Mouse (Mus musculus): Measurements from ENCODE around the gene Cysltr2. TPM values are rescaled to one million over a fixed set of nuclear protein-coding genes. Genes with fewer than 3 reads are reported as not detected.
A peak's percentile ranks its signal among the peaks of the same experiment; 100 is the strongest.

The Cysltr2 gene
- total and polyA plus RNA-seq, 2 experiments from 2014 or later, result not detected

DNA sequence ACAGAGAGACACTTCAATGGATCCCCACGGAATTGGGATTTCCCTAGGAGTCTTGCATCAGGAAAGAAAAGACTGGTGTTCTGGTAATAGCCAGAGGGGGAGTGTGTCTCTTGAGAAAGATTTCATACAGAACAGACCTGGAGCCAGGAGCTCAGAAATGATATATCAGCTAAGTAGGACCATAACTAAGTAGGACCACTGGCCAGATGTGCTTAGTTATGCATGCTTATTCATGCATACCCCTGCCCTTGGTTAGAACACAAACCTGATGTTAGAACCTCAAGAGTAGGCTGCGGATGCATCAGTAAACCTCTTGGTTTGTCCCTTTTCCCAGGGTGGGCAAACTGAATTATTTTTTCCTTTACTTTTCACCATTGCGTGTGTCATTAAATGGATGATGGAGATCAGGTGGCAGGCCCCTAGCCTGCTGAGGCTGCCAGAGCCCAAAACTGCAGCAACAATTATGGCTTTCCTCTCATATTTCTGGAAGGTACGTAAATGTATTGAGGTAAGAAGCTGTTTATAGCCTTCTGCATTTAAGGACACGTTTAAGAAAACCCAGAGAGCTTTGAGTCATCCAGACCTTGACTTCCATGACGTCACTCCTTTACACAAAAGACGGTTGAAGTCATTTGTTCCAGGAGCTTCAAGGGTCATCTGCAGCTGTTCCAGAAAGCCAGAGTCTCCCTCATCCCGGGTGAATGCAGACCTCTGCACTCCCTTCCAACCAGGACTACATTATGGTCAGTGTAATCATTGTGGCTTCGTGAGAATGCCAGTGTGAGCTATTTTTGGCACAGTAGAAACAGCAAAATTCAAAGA, 35.0 kb downstream of the Cysltr2 start:
- no peak overlapping the region for H3K9ac ChIP-seq (replicated peaks; ENCODE audit: low read depth, low read length)
- 39% methylated on average over 9 of the region's 9 CpGs for WGBS
- no peak for ATAC-seq (ENCODE audit: insufficient read depth, low read depth)
- H3K27me3 ChIP-seq (ENCODE audit: control insufficient read depth, insufficient read depth, low read length), result no peaks in the 10 kb centered on the region
- DNase-seq (ENCODE audit: low spot score), result peak; percentile 28
- no peak for TF ChIP-seq EP300 (IDR thresholded peaks at IDR 0.05; ENCODE audit: low read depth)
- no peak for TF ChIP-seq CTCF (IDR thresholded peaks at IDR 0.05; ENCODE audit: low read depth)
- H3K27ac ChIP-seq (ENCODE audit: low read depth), result no peak overlapping the region
- no peaks in the 10 kb centered on the region for H3K4me1 ChIP-seq (ENCODE audit: control insufficient read depth, insufficient read depth)
- no peak overlapping the region for H3K4me2 ChIP-seq (ENCODE audit: low read depth, low read length)
- H3K4me3 ChIP-seq (ENCODE audit: low read depth, low read length), result no peak overlapping the region
- no peaks in the 10 kb centered on the region for H3K9me3 ChIP-seq (replicated peaks; ENCODE audit: control insufficient read depth, low read length)
- no peaks in the 10 kb centered on the region for H3K36me3 ChIP-seq (replicated peaks; ENCODE audit: control insufficient read depth, insufficient read depth, low read length)

DNA sequence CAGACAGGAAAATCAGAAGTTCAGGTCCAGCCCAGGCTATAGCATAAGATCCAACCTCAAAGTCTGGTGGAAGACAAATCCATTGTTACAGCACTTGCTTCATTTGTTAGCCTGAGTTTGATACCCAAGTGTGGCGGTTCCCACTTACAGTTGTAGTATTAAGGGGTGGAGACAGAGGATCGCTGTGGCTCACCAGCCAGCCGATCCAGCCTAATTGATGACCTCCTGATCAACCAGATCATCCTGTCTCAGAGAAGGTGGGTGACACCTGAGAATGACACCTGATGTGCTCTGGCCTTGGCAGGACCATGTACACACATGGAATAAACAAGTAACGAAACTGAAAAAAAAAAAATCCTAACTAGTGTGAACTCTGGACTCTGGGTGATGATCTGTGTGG, 47.1 kb downstream of the Cysltr2 start:
- 85% methylated on average over 4 of the region's 4 CpGs for WGBS
- DNase-seq (ENCODE audit: low spot score), result no peak
- ATAC-seq (ENCODE audit: insufficient read depth, low read depth), result no peak
- TF ChIP-seq EP300 (IDR thresholded peaks at IDR 0.05; ENCODE audit: low read depth), result no peak
- no peak for TF ChIP-seq CTCF (IDR thresholded peaks at IDR 0.05; ENCODE audit: low read depth)
- Histone ChIP-seq H3K27me3 (ENCODE audit: control insufficient read depth, insufficient read depth, low read length) (no peaks in the 10 kb centered on the region), H3K9ac (replicated peaks; ENCODE audit: low read depth, low read length) (no peak overlapping the region), H3K36me3 (replicated peaks; ENCODE audit: control insufficient read depth, insufficient read depth, low read length) (no peaks in the 10 kb centered on the region), H3K4me2 (ENCODE audit: low read depth, low read length) (no peak overlapping the region), H3K27ac (ENCODE audit: low read depth) (no peak overlapping the region), H3K4me3 (ENCODE audit: low read depth, low read length) (no peak overlapping the region), H3K4me1 (ENCODE audit: control insufficient read depth, insufficient read depth) (no peaks in the 10 kb centered on the region), H3K9me3 (replicated peaks; ENCODE audit: control insufficient read depth, low read length) (no peaks in the 10 kb centered on the region)

DNA sequence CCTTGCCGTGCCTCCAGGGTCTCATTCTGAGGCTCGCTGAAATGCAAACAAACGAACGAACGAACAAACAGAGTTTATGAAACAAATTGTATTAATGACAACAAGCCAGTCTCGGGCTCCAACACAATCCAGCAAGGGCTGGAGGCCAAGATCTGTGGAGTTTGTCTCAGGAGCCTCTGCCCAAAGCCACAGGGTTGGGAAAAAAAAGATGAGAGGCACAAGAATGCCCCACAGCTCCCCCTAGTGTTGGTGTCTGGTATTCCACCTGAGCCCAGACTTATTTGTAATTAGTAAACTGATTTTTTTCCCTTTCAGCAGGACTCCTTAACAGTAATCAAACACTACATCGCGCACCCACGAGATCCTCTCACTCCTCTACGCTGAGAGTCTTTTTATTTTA, 48.6 kb downstream of the Cysltr2 start:
- Histone ChIP-seq H3K4me1 (ENCODE audit: control insufficient read depth, insufficient read depth) (no peaks in the 10 kb centered on the region), H3K4me2 (ENCODE audit: low read depth, low read length) (no peak overlapping the region), H3K9ac (replicated peaks; ENCODE audit: low read depth, low read length) (no peak overlapping the region), H3K4me3 (ENCODE audit: low read depth, low read length) (no peak overlapping the region), H3K27ac (ENCODE audit: low read depth) (no peak overlapping the region), H3K9me3 (replicated peaks; ENCODE audit: control insufficient read depth, low read length) (no peaks in the 10 kb centered on the region), H3K36me3 (replicated peaks; ENCODE audit: control insufficient read depth, insufficient read depth, low read length) (no peaks in the 10 kb centered on the region), H3K27me3 (ENCODE audit: control insufficient read depth, insufficient read depth, low read length) (no peaks in the 10 kb centered on the region)
- TF ChIP-seq CTCF (IDR thresholded peaks at IDR 0.05; ENCODE audit: low read depth), result peak; percentile 63
- TF ChIP-seq EP300 (IDR thresholded peaks at IDR 0.05; ENCODE audit: low read depth), result no peak
- ATAC-seq (ENCODE audit: insufficient read depth, low read depth) (no peak), DNase-seq (ENCODE audit: low spot score) (peak; percentile 47)
- WGBS, result 39% methylated on average over 10 of the region's 10 CpGs

DNA sequence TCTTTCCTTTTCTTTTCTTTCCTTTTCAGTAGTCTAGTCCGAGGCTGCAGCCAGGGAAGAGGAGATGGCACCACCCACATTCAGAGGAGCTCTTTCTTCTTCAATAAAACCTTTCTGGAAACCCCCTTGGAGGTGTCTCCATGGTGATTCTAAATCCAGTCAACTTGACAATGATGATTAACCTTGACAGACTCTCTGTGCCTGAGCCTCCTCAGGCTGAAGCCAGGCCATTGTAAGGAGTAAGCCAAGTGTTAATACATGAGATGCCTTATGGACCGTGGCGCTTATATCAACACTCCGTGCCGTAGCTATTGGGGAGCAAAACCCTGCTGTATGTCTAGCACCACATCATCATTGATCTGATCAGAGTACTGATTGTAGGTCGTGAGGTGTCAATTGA, 50.8 kb downstream of the Cysltr2 start:
- H3K27ac ChIP-seq (ENCODE audit: low read depth), result no peak overlapping the region

DNA sequence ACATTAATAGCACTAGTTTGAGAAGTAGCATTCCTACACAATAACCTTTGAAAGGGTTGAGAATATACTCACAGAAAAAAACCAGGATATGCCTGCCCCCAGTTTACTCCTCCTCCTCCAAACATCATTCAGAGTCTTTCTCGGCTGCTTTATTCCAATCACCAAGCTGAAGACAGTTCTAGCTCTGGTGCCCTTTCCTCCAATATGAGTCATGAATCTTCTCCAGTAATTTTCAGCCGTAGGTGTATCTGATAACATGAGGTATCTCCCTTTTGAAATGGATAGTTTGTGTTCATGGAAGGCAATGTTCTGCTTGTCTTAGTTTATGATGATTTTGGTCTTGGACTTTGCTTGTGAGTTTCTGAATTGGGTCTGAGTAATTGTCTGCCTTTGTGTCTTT, 62.9 kb downstream of the Cysltr2 start:
- ATAC-seq (ENCODE audit: insufficient read depth, low read depth), result no peak
- WGBS, result 52% methylated on average over 2 of the region's 2 CpGs

More for the DNA sequence above, 50.8 kb downstream of the Cysltr2 start:
- WGBS, result 83% methylated on average over 6 of the region's 6 CpGs
- H3K4me2 ChIP-seq (ENCODE audit: low read depth, low read length), result no peak overlapping the region
- ATAC-seq (ENCODE audit: insufficient read depth, low read depth) (no peak), DNase-seq (ENCODE audit: low spot score) (no peak)
- no peak for TF ChIP-seq EP300 (IDR thresholded peaks at IDR 0.05; ENCODE audit: low read depth)
- no peak for TF ChIP-seq CTCF (IDR thresholded peaks at IDR 0.05; ENCODE audit: low read depth)
- no peaks in the 10 kb centered on the region for H3K36me3 ChIP-seq (replicated peaks; ENCODE audit: control insufficient read depth, insufficient read depth, low read length)
- H3K4me1 ChIP-seq (ENCODE audit: control insufficient read depth, insufficient read depth), result no peaks in the 10 kb centered on the region
- no peaks in the 10 kb centered on the region for H3K27me3 ChIP-seq (ENCODE audit: control insufficient read depth, insufficient read depth, low read length)
- no peaks in the 10 kb centered on the region for H3K9me3 ChIP-seq (replicated peaks; ENCODE audit: control insufficient read depth, low read length)
- no peak overlapping the region for H3K9ac ChIP-seq (replicated peaks; ENCODE audit: low read depth, low read length)
- H3K4me3 ChIP-seq (ENCODE audit: low read depth, low read length), result no peak overlapping the region

DNA sequence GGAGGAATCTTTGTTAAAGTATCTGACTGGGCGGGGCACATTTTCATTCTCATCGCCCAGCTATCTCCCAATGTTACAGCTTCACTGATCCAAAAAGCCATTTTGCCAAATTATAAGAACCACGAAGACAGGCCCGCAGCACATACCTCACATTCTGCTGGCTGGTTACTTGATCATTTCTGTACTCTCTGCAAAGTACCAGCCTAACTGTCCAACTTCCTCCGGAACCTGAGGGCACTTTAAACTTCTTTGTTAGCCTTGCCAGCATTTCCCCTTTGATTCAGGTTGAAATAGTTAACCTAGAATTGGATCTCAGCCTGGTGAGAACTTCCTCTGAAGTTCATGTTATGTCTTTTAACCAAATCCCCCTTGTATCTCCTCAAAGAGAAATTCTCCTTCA, 63.8 kb downstream of the Cysltr2 start:
- Histone ChIP-seq H3K27me3 (ENCODE audit: control insufficient read depth, insufficient read depth, low read length) (no peaks in the 10 kb centered on the region), H3K36me3 (replicated peaks; ENCODE audit: control insufficient read depth, insufficient read depth, low read length) (no peaks in the 10 kb centered on the region), H3K4me1 (ENCODE audit: control insufficient read depth, insufficient read depth) (no peaks in the 10 kb centered on the region), H3K9ac (replicated peaks; ENCODE audit: low read depth, low read length) (no peak overlapping the region), H3K9me3 (replicated peaks; ENCODE audit: control insufficient read depth, low read length) (no peaks in the 10 kb centered on the region), H3K27ac (ENCODE audit: low read depth) (no peak overlapping the region), H3K4me2 (ENCODE audit: low read depth, low read length) (no peak overlapping the region), H3K4me3 (ENCODE audit: low read depth, low read length) (no peak overlapping the region)
- WGBS, result 87% methylated on average over 5 of the region's 5 CpGs
- TF ChIP-seq EP300 (IDR thresholded peaks at IDR 0.05; ENCODE audit: low read depth), result no peak
- TF ChIP-seq CTCF (IDR thresholded peaks at IDR 0.05; ENCODE audit: low read depth), result no peak
- ATAC-seq (ENCODE audit: insufficient read depth, low read depth) (no peak), DNase-seq (ENCODE audit: low spot score) (no peak)

More for the DNA sequence above, 62.9 kb downstream of the Cysltr2 start:
- no peaks in the 10 kb centered on the region for H3K4me1 ChIP-seq (ENCODE audit: control insufficient read depth, insufficient read depth)
- no peak overlapping the region for H3K9ac ChIP-seq (replicated peaks; ENCODE audit: low read depth, low read length)
- no peak overlapping the region for H3K4me3 ChIP-seq (ENCODE audit: low read depth, low read length)
- H3K27me3 ChIP-seq (ENCODE audit: control insufficient read depth, insufficient read depth, low read length), result no peaks in the 10 kb centered on the region
- H3K27ac ChIP-seq (ENCODE audit: low read depth), result no peak overlapping the region
- H3K9me3 ChIP-seq (replicated peaks; ENCODE audit: control insufficient read depth, low read length), result no peaks in the 10 kb centered on the region
- H3K4me2 ChIP-seq (ENCODE audit: low read depth, low read length), result no peak overlapping the region
- TF ChIP-seq CTCF (IDR thresholded peaks at IDR 0.05; ENCODE audit: low read depth) (no peak), EP300 (IDR thresholded peaks at IDR 0.05; ENCODE audit: low read depth) (no peak)
- H3K36me3 ChIP-seq (replicated peaks; ENCODE audit: control insufficient read depth, insufficient read depth, low read length), result no peaks in the 10 kb centered on the region
- no peak for DNase-seq (ENCODE audit: low spot score)
